Mouse (Mus musculus): Measurements from ENCODE around the gene Ankef1. TPM values are rescaled to one million over a fixed set of nuclear protein-coding genes. Genes with fewer than 3 reads are reported as not detected.

The Ankef1 gene
- polyA plus RNA-seq, 1 experiment = not detected

DNA sequence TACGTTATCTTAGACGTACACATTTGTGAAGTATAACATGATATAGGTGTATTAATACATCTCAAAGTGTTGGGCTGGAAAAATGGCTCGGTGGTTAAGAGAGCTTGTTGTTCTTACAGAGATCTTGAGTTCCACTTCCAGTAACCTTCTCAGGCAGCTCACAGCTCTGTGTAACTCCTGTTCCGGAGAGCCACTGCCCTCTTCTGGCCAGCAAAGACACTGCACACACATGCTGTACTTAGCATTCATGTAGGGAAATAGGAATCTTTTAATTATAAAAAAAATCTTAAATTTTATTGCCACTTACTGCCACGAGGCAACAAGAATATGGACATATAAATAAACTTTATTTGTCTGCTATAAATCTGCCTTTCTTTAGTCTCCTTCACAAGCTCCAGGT, 56.3 kb downstream of the Ankef1 start:
- no peak for TF ChIP-seq GATA1 (IDR thresholded peaks at IDR 0.05; ENCODE audit: low read length)

DNA sequence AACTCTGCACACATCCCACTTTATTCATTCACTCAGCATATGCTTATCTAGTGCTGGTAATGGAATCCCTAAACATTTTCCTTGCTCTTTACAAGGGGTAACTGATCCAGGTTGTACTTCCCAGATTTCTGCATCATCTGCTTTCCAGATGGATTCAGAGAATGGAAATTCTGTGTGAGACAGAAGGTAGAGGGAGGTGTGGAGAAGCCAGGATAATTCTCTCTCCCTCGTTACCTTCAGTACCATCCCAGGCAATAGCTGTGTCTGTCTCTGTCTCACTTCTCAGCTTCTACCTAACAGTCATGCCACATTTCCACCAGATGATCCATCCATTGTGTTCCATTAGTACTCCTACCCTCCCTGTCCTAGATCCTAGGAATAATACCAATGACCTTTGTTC, 60.6 kb downstream of the Ankef1 start:
- TF ChIP-seq GATA1 (IDR thresholded peaks at IDR 0.05; ENCODE audit: low read length) = no peak

- TF ChIP-seq GATA1 (IDR thresholded peaks at IDR 0.05; ENCODE audit: low read length) = no peak
Observed at GRCm38 (mm10) chr2:136570856-136571255, 69.1 kb downstream of the Ankef1 start.

DNA sequence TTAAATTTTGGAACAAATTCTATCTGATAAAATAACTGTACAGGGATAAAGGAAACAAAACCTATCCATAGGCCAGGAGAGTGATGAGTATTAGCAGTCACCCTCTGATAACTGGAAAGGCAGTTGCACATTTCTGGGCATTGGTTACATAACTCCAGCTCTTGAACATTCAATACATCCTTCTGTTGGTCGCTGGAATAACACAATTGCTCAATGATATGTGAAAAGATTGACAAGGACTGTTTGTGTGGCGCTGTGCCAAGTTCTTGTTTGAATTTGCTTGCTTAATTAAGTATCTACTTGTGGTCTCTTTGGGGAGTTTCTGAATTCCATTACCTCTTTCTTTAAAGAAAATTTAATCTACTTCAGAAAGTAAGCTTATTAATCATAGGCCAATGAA, 81.1 kb downstream of the Ankef1 start:
- no peak for TF ChIP-seq GATA1 (IDR thresholded peaks at IDR 0.05; ENCODE audit: low read length)

DNA sequence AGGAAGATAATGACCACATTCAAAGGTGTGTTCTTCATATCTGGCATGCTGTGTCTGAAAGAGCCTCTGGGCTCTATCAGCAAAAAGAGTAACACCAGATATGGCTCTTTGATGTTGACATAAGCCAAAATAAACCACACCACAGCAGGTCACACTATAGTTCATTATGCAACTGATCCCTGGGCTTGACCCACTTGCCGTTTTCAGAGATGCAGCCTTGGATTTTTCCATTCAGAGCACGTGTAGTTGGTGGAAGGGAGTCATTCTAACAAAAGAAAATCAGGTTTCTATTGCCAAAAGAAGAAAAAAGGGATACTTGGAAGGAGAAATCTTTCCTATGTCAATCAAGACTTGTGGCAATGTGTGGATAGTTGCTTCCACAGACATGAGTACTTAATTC, 87.1 kb downstream of the Ankef1 start:
- no peak for TF ChIP-seq GATA1 (IDR thresholded peaks at IDR 0.05; ENCODE audit: low read length)

GRCm38 (mm10) chr2:136596451-136596850, 94.7 kb downstream of the Ankef1 start:
- TF ChIP-seq GATA1 (IDR thresholded peaks at IDR 0.05; ENCODE audit: low read length) = no peak

DNA sequence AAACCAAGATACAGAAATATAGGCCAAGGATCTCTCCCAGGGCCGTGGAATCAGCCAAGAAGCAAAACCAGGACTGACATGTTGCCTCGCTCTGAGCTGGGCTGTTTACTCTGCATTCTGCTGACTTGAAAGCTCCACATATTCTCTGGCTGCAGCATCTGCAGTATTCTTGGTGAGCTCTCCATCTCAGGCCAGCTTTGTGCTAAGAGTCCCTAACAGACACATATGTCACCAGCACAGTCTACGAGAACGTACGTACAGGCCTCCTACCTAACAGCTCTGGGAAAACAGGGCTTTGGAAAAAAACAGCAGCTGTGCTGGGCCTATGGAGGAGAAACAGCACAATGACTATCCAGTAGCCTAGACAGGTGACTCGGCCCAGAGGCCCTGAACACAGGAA, 97.0 kb downstream of the Ankef1 start:
- no peak for TF ChIP-seq GATA1 (IDR thresholded peaks at IDR 0.05; ENCODE audit: low read length)

DNA sequence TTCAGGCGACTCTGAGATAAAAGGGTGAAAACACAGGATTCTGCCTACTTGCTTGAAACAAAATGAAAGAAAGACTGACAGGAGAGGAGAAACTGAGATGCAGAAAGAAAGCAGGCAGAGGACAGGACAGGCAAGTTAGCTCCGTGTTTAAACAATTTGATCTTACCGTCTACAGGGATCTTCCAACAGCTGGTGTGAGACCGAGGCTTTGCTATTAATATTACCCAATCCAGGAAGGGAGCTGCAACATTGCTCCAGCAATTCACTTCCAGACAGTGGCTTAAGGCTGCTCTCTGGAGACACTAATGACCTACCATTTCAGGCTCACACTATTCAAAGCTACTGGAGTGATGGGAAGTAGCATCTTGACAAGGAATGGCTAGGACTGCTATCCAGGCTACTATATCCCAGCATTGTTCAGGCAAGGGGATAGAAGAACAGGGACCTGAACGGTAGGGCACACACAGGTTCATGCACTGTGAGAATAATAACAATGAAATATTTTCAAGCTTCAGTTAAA, 99.0 kb downstream of the Ankef1 start:
- TF ChIP-seq GATA1 (IDR thresholded peaks at IDR 0.05; ENCODE audit: low read length) = no peak

DNA sequence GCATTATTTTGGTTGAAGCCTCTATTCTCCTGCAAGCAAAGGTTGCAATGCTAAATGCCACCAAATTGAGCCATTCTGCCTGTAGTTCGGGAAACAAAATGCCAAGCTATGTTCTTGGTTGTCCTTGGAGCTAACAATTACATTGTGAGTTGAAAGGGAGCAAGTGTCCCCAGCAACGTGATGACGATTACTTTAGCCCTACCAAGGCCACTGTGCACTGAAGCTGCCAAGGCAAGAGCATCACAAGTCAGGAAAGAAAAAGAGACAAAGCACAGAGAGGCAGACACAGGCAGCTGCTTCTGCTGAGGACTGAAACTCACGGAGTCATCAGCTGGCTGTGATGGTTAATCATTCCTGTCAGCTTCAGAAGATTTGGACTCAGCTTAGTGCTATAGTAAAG, 99.5 kb downstream of the Ankef1 start:
- no peak for TF ChIP-seq GATA1 (IDR thresholded peaks at IDR 0.05; ENCODE audit: low read length)

Other genes starting within 250 kb of the Ankef1 start
- not detected in 2 replicates for gene Pak7, start 113.9 kb upstream of the Ankef1 start, polyA plus RNA-seq (2012)
- gene Snap25, start 211.5 kb downstream of the Ankef1 start, polyA plus RNA-seq (2012) = not detected in 2 replicates